Mouse (Mus musculus): ENCODE results near the gene Tnfrsf13c. TPM values are rescaled to one million over a fixed set of nuclear protein-coding genes. Genes with fewer than 3 reads are reported as not detected.

The Tnfrsf13c gene
- polyA plus RNA-seq, 1 experiment from 2014 or later: not detected

DNA sequence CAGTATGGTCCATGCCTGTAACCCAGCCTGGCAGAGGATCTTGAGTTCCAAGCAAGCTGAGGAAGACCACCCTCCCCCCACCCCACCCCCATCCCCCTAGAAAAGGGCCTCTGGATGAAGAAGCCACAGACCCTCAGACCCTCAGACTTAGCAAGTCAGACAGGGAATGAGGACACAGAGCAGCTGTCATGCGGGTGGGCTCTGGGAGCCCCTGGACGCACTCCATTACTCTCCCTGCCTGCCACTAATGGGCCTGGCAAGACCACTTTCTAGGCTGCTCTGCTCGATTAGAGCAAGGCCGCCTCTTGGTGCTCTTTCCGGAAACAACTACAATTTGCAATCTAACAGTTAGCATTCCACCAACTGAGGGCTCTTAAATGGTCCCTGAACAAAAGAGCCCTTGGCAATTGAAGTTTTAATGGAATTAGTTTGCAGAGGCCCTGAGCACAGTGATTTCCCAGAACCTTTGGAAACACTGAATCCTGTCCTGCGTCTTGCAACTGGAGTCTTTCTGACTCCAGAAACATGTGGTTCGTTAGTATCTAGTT lies 46.4 kb downstream of the Tnfrsf13c start:
- H3K4me1 ChIP-seq (replicated peaks): peaks cover 17% of the 10 kb centered on the region

DNA sequence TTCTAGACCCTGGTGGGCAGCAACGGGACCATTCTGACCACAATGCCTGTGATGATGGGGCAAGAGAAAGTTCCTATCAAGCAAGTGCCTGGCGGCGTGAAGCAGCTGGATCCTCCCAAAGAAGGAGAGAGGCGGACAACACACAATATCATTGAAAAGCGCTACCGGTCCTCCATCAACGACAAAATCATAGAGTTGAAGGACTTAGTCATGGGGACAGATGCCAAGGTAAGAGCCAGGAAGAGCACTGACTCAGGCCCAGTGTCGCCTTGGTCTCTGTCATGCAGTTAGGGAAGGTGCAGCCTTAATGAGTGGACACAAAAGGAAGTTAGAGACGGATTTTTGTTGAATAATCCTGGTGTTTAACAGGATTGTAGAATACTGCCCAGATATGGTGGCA lies 49.1 kb downstream of the Tnfrsf13c start:
- H3K27me3 ChIP-seq: no peaks in the 10 kb centered on the region
- peaks cover 85% of the 10 kb centered on the region for H3K36me3 ChIP-seq
- no peak overlapping the region for H3K4me2 ChIP-seq
- H3K4me1 ChIP-seq (replicated peaks): peaks cover 18% of the 10 kb centered on the region
- no peak for ATAC-seq (replicated peaks; ENCODE audit: insufficient number of reproducible peaks, insufficient read depth, low FRiP score, low read depth)
- no peak overlapping the region for H3K9ac ChIP-seq
- no peak overlapping the region for H3K4me3 ChIP-seq
- H3K27ac ChIP-seq: no peak overlapping the region
- 90% methylated on average over 9 of the region's 9 CpGs for WGBS
- H3K9me3 ChIP-seq (replicated peaks): no peaks in the 10 kb centered on the region

More for the DNA sequence above, 46.4 kb downstream of the Tnfrsf13c start:
- Histone ChIP-seq H3K9ac (no peak overlapping the region), H3K9me3 (replicated peaks) (no peaks in the 10 kb centered on the region), H3K27ac (no peak overlapping the region), H3K36me3 (peaks cover 94% of the 10 kb centered on the region), H3K4me3 (no peak overlapping the region), H3K4me2 (no peak overlapping the region), H3K27me3 (no peaks in the 10 kb centered on the region)
- WGBS: 88% methylated on average over 7 of the region's 7 CpGs
- ATAC-seq (replicated peaks; ENCODE audit: insufficient number of reproducible peaks, insufficient read depth, low FRiP score, low read depth): no peak

DNA sequence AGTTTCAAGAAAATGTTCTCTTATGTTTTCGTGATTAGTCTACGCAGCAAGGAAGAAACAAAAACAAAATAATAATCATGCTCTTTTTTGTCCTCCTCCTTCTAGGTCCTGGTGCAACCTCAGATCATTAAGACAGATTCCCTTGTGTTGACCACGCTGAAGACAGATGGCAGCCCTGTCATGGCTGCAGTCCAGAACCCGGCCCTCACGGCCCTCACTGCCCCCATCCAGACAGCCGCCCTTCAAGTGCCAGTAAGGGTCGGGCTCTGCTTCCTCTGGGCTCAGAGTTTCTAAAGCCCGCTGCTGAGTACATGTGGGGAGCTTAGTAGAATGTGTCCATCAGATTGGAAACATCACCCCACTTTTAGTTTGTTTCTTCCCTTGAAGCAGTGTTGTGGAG lies 51.5 kb downstream of the Tnfrsf13c start:
- WGBS: 68% methylated on average over 8 of the region's 8 CpGs
- no peak overlapping the region for H3K4me3 ChIP-seq
- no peak overlapping the region for H3K4me2 ChIP-seq
- H3K9me3 ChIP-seq (replicated peaks): no peaks in the 10 kb centered on the region
- H3K27ac ChIP-seq: no peak overlapping the region
- H3K4me1 ChIP-seq (replicated peaks): peaks cover 34% of the 10 kb centered on the region
- ATAC-seq (replicated peaks; ENCODE audit: insufficient number of reproducible peaks, insufficient read depth, low FRiP score, low read depth): no peak
- peaks cover 61% of the 10 kb centered on the region for H3K36me3 ChIP-seq
- H3K9ac ChIP-seq: no peak overlapping the region
- no peaks in the 10 kb centered on the region for H3K27me3 ChIP-seq

MicroRNAs within 50 kb of the gene (microRNA counts, 519-probe panel; counts per million panel counts)
- 2,214 counts per million, percentile 32 among the panel's probes with 10 or more counts for microRNA mmu-miR-33

Small RNA genes lying within 50 kb of the gene (microRNA-seq; reads per million reads assigned to microRNA genes)
- gene Mir33: 42.0 reads per million, percentile 39 among the genes with 10 or more reads in this experiment

Other genes starting within 250 kb of the Tnfrsf13c start
- gene 1700029P11Rik, start 243.8 kb downstream of the Tnfrsf13c start, polyA plus RNA-seq (2015; fragmentation: Nextera tagmentation; extraction: Ambion mirVana): not detected in 2 replicates
- 58.2 and 85.4 TPM in 2 replicates for gene Xrcc6, start 236.5 kb downstream of the Tnfrsf13c start, polyA plus RNA-seq (2015; fragmentation: Nextera tagmentation; extraction: Ambion mirVana)
- 16.8 and 26.9 TPM in 2 replicates for gene Desi1, start 190.5 kb downstream of the Tnfrsf13c start, polyA plus RNA-seq (2015; fragmentation: Nextera tagmentation; extraction: Ambion mirVana)
- 130 and 171 TPM in 2 replicates for gene Snu13, start 176.8 kb downstream of the Tnfrsf13c start, polyA plus RNA-seq (2015; fragmentation: Nextera tagmentation; extraction: Ambion mirVana)
- gene 4930407I10Rik, start 165.2 kb downstream of the Tnfrsf13c start, polyA plus RNA-seq (2015; fragmentation: Nextera tagmentation; extraction: Ambion mirVana): not detected in 2 replicates
- 0.05 TPM in 1 of 2 replicates, not detected in the other for gene Mei1, start 154.4 kb downstream of the Tnfrsf13c start, polyA plus RNA-seq (2015; fragmentation: Nextera tagmentation; extraction: Ambion mirVana)
- gene Ccdc134, start 96.4 kb downstream of the Tnfrsf13c start, polyA plus RNA-seq (2015; fragmentation: Nextera tagmentation; extraction: Ambion mirVana): 7.4 and 11.9 TPM in 2 replicates
- gene Srebf2, start 77.2 kb downstream of the Tnfrsf13c start, polyA plus RNA-seq (2015; fragmentation: Nextera tagmentation; extraction: Ambion mirVana): 73.8 and 106 TPM in 2 replicates
- gene Shisa8, start 11.6 kb downstream of the Tnfrsf13c start, polyA plus RNA-seq (2015; fragmentation: Nextera tagmentation; extraction: Ambion mirVana): 0.22 and 0.25 TPM in 2 replicates
- 54.0 and 55.7 TPM in 2 replicates for gene Cenpm, start 20.4 kb upstream of the Tnfrsf13c start, polyA plus RNA-seq (2015; fragmentation: Nextera tagmentation; extraction: Ambion mirVana)
- not detected in 2 replicates for gene 1500009C09Rik, start 28.0 kb upstream of the Tnfrsf13c start, polyA plus RNA-seq (2015; fragmentation: Nextera tagmentation; extraction: Ambion mirVana)
- 3.4 and 5.2 TPM in 2 replicates for gene Sept3, start 50.5 kb upstream of the Tnfrsf13c start, polyA plus RNA-seq (2015; fragmentation: Nextera tagmentation; extraction: Ambion mirVana)
- gene Wbp2nl, start 74.6 kb upstream of the Tnfrsf13c start, polyA plus RNA-seq (2015; fragmentation: Nextera tagmentation; extraction: Ambion mirVana): 0.13 and 0.23 TPM in 2 replicates
- gene Naga, start 114.6 kb upstream of the Tnfrsf13c start, polyA plus RNA-seq (2015; fragmentation: Nextera tagmentation; extraction: Ambion mirVana): 39.1 and 52.3 TPM in 2 replicates
- gene Pheta2, start 114.6 kb upstream of the Tnfrsf13c start, polyA plus RNA-seq (2015; fragmentation: Nextera tagmentation; extraction: Ambion mirVana): 6.3 and 11.5 TPM in 2 replicates
- 334 and 337 TPM in 2 replicates for gene Smdt1, start 114.6 kb upstream of the Tnfrsf13c start, polyA plus RNA-seq (2015; fragmentation: Nextera tagmentation; extraction: Ambion mirVana)
- gene Ndufa6, start 130.0 kb upstream of the Tnfrsf13c start, polyA plus RNA-seq (2015; fragmentation: Nextera tagmentation; extraction: Ambion mirVana): 483 and 678 TPM in 2 replicates
- gene Cyp2d22, start 155.9 kb upstream of the Tnfrsf13c start, polyA plus RNA-seq (2015; fragmentation: Nextera tagmentation; extraction: Ambion mirVana): 12.3 and 14.2 TPM in 2 replicates
- gene Cyp2d11, start 169.7 kb upstream of the Tnfrsf13c start, polyA plus RNA-seq (2015; fragmentation: Nextera tagmentation; extraction: Ambion mirVana): not detected in 2 replicates
- 1.0 TPM in 1 of 2 replicates, not detected in the other for gene Cyp2d10, start 182.8 kb upstream of the Tnfrsf13c start, polyA plus RNA-seq (2015; fragmentation: Nextera tagmentation; extraction: Ambion mirVana)
- not detected in 2 replicates for gene Cyp2d9, start 209.1 kb upstream of the Tnfrsf13c start, polyA plus RNA-seq (2015; fragmentation: Nextera tagmentation; extraction: Ambion mirVana)

Data from heart, embryonic 15.5 days (tissue).